Mouse (Mus musculus): ENCODE measurements at regions not wholly inside any gene's neighbourhood (a gene's known extent, or its start where the extent isn't known, plus 50 kb on each side); places are given as distances from the start of the nearest gene placed in this dataset.

DNA sequence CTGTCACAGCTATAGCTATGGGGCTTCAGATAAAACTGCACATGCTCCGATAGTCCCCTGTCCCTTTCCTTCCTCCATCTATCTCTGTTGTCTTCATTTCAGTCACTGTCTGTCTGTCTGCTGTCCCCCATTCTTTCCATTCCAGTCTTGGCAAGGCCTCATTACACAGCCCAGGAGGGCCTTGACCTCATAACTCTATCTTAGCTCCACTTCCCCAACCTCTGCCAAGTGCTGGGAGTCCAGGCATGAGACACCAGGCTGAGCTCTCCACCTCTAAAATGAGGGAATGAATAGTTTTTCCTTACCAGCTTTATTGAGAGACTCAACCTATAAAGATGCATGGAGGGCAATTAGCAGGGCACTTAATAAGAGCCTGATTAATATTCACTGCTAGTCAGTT lies 76.0 kb upstream of the Frmd4a start:
- no peak for DNase-seq

DNA sequence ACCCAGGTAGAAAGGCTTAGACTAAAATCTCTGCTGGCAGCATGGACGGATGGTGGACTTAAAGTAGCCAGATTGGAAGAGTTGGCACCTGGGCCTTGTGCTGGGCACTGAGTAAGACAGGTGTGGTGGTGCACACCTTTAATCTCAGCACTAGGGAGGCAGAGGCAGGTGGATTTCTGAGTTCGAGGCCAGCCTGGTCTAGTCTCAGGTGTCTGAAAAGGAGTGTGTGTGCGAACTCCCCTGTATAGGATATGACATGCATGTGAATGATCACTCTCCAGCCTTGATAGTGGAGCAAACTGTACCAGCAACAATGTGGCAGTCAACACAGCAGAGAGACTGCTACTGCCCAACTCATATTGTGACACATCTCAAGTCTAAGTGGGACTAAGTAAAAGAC lies 70.1 kb upstream of the Frmd4a start:
- DNase-seq: no peak

DNA sequence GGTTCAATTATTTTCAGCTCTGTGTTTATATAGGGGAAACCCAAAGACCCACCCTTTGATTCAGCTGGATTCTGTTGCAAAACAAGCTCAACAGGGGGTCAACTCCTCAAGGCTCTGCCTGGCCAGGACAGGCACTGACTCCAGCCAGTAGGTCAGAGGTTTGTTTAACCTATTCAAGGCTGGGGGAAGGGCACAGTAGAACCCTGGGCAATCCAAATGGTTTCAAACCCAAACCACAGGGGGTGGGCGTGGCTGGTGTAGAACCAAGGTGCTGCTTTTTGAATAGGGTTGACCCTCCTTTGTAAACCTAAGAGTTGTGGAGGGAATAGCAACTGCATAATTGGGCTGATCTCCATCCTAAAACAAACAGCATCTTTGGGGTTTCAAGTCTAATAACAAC lies 69.2 kb upstream of the Frmd4a start:
- DNase-seq: no peak

DNA sequence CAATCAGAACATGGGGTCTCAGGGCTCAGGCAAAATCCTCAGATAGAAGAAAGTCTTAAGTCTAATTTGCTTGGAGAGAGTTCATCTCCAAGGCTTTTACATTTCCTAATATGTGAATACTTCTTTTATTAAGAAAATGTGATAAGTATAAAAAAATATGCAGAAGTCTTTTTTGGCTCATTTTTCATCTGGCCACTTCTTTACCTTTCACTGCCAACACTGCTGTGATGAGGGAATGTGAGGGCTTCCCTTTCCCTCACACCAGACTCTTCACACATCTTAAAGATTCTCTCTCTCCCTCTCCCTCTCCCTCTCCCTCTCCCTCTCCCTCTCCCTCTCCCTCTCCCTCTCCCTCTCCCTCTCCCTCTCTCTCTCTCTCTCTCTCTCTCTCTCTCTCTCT lies 60.0 kb upstream of the Frmd4a start:
- no peak for DNase-seq

DNA sequence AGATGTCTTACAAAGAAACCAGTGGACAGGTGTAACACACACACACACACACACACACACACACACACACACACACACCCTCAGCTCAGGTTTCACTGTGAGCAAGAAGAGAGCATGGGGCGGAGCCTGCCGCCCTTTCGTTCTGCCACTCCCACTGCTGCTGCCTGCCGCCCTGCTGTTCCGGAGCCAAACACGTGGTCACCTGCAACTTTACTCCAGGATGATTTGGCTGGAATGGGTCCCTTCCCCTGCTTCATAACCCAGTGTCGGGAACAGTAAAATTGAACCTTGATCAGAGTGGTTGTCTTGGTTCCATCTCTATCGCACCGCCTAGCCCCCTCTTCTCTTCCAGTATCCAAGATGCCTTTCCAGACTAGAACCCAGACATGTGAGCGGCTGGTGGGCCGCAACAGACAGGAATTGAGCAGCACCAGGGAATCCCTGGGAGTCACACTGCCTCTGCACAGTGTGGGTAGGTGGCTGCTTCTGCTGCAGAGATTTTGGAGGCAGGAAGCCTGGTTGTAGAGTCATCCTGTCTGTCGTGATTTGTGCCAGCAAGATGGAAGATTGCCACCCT lies 59.4 kb upstream of the Frmd4a start:
- no peak for DNase-seq

DNA sequence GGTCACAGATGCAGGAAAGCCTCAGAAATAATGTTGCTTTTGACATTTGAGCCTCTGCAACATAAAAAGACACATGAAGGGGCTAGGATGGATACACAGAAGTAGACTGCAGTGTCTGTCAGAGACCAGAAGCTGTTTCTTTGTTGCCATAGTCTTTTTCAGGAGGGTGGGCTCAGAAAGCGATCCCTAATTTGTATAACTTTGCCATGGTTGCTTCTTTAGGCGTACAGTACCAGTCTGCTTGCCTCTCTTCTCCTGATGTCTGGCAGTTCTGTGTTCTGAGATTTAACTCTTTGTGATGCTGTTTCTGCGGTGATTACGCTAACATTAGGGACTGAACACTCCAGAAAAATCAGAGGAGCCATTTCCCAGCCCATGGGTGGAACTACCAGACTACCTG lies 58.8 kb upstream of the Frmd4a start:
- DNase-seq: no peak

DNA sequence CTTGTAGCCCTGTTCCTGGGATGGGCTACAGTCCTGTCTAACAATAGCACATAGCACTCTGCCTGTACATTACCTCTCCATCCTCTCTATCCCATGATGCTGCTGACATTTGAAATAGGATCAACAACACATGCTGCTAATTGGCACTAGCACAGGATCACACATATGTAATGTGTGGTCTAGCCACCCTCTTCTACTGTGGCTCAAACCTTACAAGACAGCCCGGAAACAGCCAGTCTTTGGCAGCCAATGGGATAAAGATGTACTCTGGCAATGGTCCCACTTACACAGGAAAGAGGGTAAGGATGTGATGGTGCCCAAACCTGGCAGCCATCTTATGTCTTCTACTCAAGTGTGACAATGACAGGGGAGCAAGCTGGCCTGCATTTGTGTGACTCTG lies 58.3 kb upstream of the Frmd4a start:
- peak; percentile 6 for DNase-seq

DNA sequence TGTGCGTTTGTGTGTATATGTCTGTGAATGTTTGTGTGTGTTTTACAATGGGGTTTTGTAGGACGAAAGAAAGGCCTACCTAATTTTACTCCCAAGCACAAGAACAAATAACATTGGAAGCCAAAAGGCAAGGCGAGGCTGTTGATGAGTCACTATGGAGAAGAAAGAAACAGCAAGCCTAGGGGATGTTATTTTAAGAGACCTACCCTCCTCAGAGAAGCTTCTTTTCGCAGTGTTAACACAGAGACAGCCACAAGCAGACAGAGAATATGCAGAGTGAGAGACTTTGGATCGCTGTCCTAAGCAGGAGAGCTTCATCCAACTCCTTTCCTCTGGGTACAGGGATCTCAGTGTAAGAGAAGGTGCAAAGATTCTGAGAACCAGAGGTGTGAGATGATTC lies 57.3 kb upstream of the Frmd4a start:
- DNase-seq: no peak

DNA sequence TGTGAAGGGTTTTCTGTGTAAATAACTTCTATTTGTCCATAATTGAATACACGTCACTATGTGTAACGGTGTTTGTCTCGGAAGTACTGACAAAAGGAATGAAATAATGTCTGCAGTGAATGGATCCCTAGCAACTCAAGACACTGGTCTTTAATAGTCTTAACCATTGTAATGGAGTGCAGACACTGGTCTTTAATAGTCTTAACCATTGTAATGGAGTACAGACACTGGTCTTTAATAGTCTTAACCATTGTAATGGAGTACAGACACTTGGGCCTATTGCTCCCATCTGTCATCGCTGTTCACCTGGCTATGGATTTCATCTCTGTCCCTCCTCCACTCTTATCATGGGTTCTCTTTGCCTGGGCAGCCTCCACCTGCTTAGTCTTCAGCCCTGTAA lies 53.2 kb upstream of the Frmd4a start:
- DNase-seq: no peak

All from cerebellum, adult 9-10 months (tissue).